Comparison of ENCODE assay signal across 19 mouse cellular contexts in the genomic region with DNA sequence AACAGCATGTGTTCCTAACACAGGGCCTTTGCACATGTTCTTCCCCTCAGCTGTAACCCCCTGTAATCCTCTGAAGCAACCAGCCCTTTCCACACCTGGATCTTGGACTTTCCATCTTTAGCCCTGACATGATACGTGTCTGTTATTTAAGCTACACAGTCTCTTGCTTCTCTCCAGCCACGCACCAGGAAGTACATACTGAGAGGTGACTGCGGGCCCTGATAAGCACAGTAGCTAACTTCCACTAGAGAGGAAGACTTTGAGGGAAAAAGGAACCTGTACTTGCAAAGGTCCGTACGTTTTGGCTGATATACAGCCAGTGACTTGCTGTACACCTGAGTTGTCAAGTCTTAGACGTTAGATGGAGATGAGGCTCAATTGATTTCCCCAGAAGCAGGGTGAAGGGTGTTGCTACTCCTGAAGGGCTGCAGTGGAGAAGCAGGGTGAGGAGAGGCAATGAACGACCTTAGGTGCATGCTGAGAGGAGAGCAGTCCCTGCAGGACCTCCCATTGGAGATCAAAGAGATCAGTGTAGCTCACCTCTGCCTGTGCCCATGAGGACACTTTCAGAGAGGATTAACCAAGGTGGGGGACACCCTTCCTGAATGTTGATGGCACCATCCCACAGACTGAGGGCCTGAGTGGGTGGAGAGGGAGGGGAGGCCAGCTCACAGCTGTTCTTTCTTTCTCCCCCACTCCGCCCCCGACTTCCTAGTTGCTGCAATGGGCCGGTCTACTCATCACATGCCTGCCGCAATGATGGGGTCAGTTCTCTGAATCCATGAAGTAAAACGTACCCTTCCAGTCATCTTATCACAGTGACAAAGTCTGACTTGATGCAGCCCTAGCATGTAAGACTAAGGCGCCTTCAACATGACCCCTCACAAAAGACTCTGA.
DNase-seq lines count a peak whose midpoint lies in the region; ATAC-seq and TF ChIP-seq lines count a peak whose summit lies in the region.
"Had no signal": no experiment of that assay in that cellular context is flagged by ENCODE, and none has a peak within 500 bp of the region (broad histone marks: within the 10 kb centered on the region; RNA-seq: fewer than 3 reads in every experiment).

No protein-coding gene starts in this region.

- no peak overlapping the region for H3K9ac ChIP-seq in liver, embryonic 12.5 days
- no peak overlapping the region for H3K9ac ChIP-seq in intestine, embryonic 16.5 days (ENCODE audit: low read depth, low read length)
- H3K9ac ChIP-seq: forebrain, embryonic 12.5 days; heart, embryonic 12.5 days; liver, embryonic 15.5 days had no signal

- 0 out of 2 replicates have a peak, but pooled peaks have one; percentile 13 for ATAC-seq in liver, embryonic 12.5 days
- ATAC-seq in G1E (ENCODE audit: extremely low read depth, insufficient number of reproducible peaks, low FRiP score, poor library complexity, severe bottlenecking) = no peak; the same call in 1 of the 2 replicates
- peak; percentile 65 for ATAC-seq in intestine, embryonic 16.5 days
- ATAC-seq: hindbrain, postnatal 0 days had no signal

- H3K9me3 ChIP-seq in liver, embryonic 12.5 days (replicated peaks) = no peaks in the 10 kb centered on the region
- H3K9me3 ChIP-seq in G1E (replicated peaks) = peaks cover 4% of the 10 kb centered on the region; the same call in 1 of the 2 replicates
- H3K9me3 ChIP-seq in intestine, embryonic 16.5 days (ENCODE audit: control insufficient read depth, low read length) = no peaks in the 10 kb centered on the region
- H3K9me3 ChIP-seq: forebrain, embryonic 12.5 days; heart, embryonic 12.5 days; liver, embryonic 15.5 days had no signal

- DNase-seq in liver (no peak), G1E (ENCODE audit: low spot score) (no peak)
- DNase-seq in splenic B cell, adult 2 months (ENCODE audit: low read depth, low spot score) = peak; percentile 34
- DNase-seq in layer of hippocampus, postnatal 36 days = no peak
- no peak for DNase-seq in layer of hippocampus, adult 18-20 months (ENCODE audit: low spot score in 2 of 2)
- DNase-seq: adrenal gland, adult 8-10 months; cerebellum, adult 11-12 months; cerebellum, postnatal 25 days; gastrocnemius, postnatal 36 days; midbrain, embryonic 14.5 days; right cerebral cortex, adult 18-20 months; thymus, postnatal 36 days had no signal

- no peak overlapping the region for H3K27ac ChIP-seq in liver, embryonic 12.5 days
- 0 out of 2 replicates have a peak overlapping the region, but pooled peaks have one; percentile 12 for H3K27ac ChIP-seq in intestine, embryonic 16.5 days (ENCODE audit: low read length)
- H3K27ac ChIP-seq: forebrain, embryonic 12.5 days; hindbrain, postnatal 0 days; left cerebral cortex, adult 2 months; liver, embryonic 15.5 days had no signal

- peaks cover 68% of the 10 kb centered on the region for H3K4me1 ChIP-seq in liver, embryonic 12.5 days
- peaks cover 86% of the 10 kb centered on the region for H3K4me1 ChIP-seq in G1E (ENCODE audit: insufficient read depth, low read depth, low read length)
- H3K4me1 ChIP-seq in intestine, embryonic 16.5 days (ENCODE audit: control insufficient read depth, insufficient read depth, low read length) = peaks cover 7% of the 10 kb centered on the region
- H3K4me1 ChIP-seq: heart, embryonic 12.5 days had no signal

- no peaks in the 10 kb centered on the region for H3K36me3 ChIP-seq in liver, embryonic 12.5 days
- no peaks in the 10 kb centered on the region for H3K36me3 ChIP-seq in G1E (replicated peaks)
- H3K36me3 ChIP-seq in intestine, embryonic 16.5 days (ENCODE audit: control insufficient read depth, insufficient read depth, low read length) = no peaks in the 10 kb centered on the region
- H3K36me3 ChIP-seq in splenic B cell, adult 2 months (ENCODE audit: control insufficient read depth, insufficient read depth, low read length, poor library complexity, severe bottlenecking) = no peaks in the 10 kb centered on the region
- H3K36me3 ChIP-seq: forebrain, embryonic 12.5 days; heart, embryonic 12.5 days; liver, embryonic 15.5 days had no signal

- H3K4me2 ChIP-seq in liver, embryonic 12.5 days = no peak overlapping the region
- H3K4me2 ChIP-seq in intestine, embryonic 16.5 days (ENCODE audit: low read depth, low read length) = no peak overlapping the region
- H3K4me2 ChIP-seq: forebrain, embryonic 12.5 days; heart, embryonic 12.5 days; liver, embryonic 15.5 days had no signal

- no peak overlapping the region for H3K4me3 ChIP-seq in liver, embryonic 12.5 days
- H3K4me3 ChIP-seq in G1E (ENCODE audit: low read depth, low read length) = peak overlapping the region; percentile 21; the same call in 1 of the 2 replicates
- no peak overlapping the region for H3K4me3 ChIP-seq in intestine, embryonic 16.5 days (ENCODE audit: low read length)
- H3K4me3 ChIP-seq: forebrain, embryonic 12.5 days; heart, embryonic 12.5 days; left cerebral cortex, adult 2 months; liver, embryonic 15.5 days had no signal

- no peak for TF ChIP-seq CTCF in G1E (IDR thresholded peaks at IDR 0.05; ENCODE audit: low read depth, low read length)

- WGBS in liver, embryonic 12.5 days (ENCODE audit: insufficient replicate concordance) = 31% methylated on average over 13 of the region's 13 CpGs
- WGBS in intestine, embryonic 16.5 days = 70% methylated on average over 13 of the region's 13 CpGs

- no peaks in the 10 kb centered on the region for H3K27me3 ChIP-seq in liver, embryonic 12.5 days (replicated peaks)
- no peaks in the 10 kb centered on the region for H3K27me3 ChIP-seq in G1E (ENCODE audit: insufficient read depth, low read length)
- no peaks in the 10 kb centered on the region for H3K27me3 ChIP-seq in intestine, embryonic 16.5 days (replicated peaks; ENCODE audit: control insufficient read depth, insufficient read depth, low read length)
- H3K27me3 ChIP-seq in splenic B cell, adult 2 months (ENCODE audit: control insufficient read depth, insufficient read depth, low read length, poor library complexity, severe bottlenecking) = no peaks in the 10 kb centered on the region
- H3K27me3 ChIP-seq: forebrain, embryonic 12.5 days; heart, embryonic 12.5 days; liver, embryonic 15.5 days had no signal
